Mouse (Mus musculus) embryonic fibroblast, embryonic 13.5 days (primary cell): Measurements from ENCODE around the gene Rimbp3.

Experiments used
- CTCF ChIP-seq: IDR thresholded peaks from 2 replicates; pipeline ENCODE4 v1.5.1; 2011; ENCODE audit warnings: mild to moderate bottlenecking, control low read depth, low read length, moderate library complexity, borderline replicate concordance; ENCODE audit not compliant: insufficient read depth
- POLR2A ChIP-seq: IDR thresholded peaks from 2 replicates; pipeline ENCODE4 v1.6.1; 2011; ENCODE audit warnings: low read depth, mild to moderate bottlenecking, control low read depth, low read length, moderate library complexity

- TF ChIP-seq CTCF, result no peak
- peak; percentile 84 for TF ChIP-seq POLR2A
Measured at GRCm38 (mm10) chr16:17200953-17201707, 7.3 kb upstream of the Rimbp3 start.
